In the genomic region with DNA sequence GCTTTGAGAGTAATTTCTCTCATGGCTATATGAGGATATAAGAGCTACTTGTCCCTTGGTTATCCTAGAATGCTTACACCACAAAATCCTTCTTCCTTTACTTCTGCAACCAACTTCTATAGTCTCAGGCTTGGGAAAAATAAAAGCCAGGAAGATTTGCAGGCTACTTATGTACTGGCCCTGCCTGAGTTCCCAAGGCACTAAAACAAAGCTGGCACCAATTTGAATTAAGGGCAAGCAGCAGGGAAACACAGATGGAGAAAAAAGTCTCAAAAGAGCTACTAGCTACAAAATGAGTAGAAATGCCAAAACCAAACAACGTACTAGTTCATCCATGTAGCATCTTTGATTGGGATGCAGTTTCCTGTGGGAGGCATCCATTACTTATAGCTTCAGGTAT, we compare ENCODE assay signal across 18 mouse cellular contexts.
"Had no signal": no experiment of that assay in that cellular context is flagged by ENCODE, and none has a peak within 500 bp of the region (broad histone marks: within the 10 kb centered on the region; RNA-seq: fewer than 3 reads in every experiment).

No protein-coding gene starts in this region.

- H3K4me1 ChIP-seq: midbrain, embryonic 10.5 days; midbrain, embryonic 12.5 days; neural tube, embryonic 13.5 days; neural tube, embryonic 15.5 days had no signal

- H3K4me3 ChIP-seq: midbrain, embryonic 10.5 days; midbrain, embryonic 12.5 days; myocyte; neural tube, embryonic 13.5 days; neural tube, embryonic 15.5 days had no signal

- H3K9ac ChIP-seq: lung, embryonic 14.5 days; midbrain, embryonic 12.5 days; neural tube, embryonic 13.5 days; neural tube, embryonic 15.5 days had no signal

- H3K4me2 ChIP-seq: lung, embryonic 14.5 days; midbrain, embryonic 12.5 days; neural tube, embryonic 13.5 days; neural tube, embryonic 15.5 days had no signal

- H3K27me3 ChIP-seq: midbrain, embryonic 12.5 days; neural tube, embryonic 13.5 days; neural tube, embryonic 15.5 days had no signal

- H3K27ac ChIP-seq: midbrain, embryonic 10.5 days; midbrain, embryonic 12.5 days; neural tube, embryonic 13.5 days; neural tube, embryonic 15.5 days had no signal

- ATAC-seq: midbrain, embryonic 16.5 days had no signal

- H3K36me3 ChIP-seq: midbrain, embryonic 10.5 days; midbrain, embryonic 12.5 days; neural tube, embryonic 13.5 days; neural tube, embryonic 15.5 days had no signal

- H3K9me3 ChIP-seq: midbrain, embryonic 10.5 days; midbrain, embryonic 12.5 days; neural tube, embryonic 13.5 days; neural tube, embryonic 15.5 days had no signal

- DNase-seq: lung, embryonic 14.5 days; lung, postnatal 10 days; lung, postnatal 4 days; midbrain, embryonic 14.5 days; retina, postnatal 1 day; right cerebral cortex, adult 18-20 months; right cerebral cortex, postnatal 25 days; right cerebral cortex, postnatal 4 days; spleen, adult 18-20 months; thymus, adult 18-20 months; thymus, postnatal 14 days; thymus, postnatal 36 days had no signal
